Mouse (Mus musculus): ENCODE measurements at regions not wholly inside any gene's neighbourhood (a gene's known extent, or its start where the extent isn't known, plus 50 kb on each side); places are given as distances from the start of the nearest gene placed in this dataset.

- TF ChIP-seq CTCF (IDR thresholded peaks at IDR 0.05), result no peak
- 74% methylated on average over 10 of the region's 10 CpGs for WGBS
- H3K4me2 ChIP-seq (ENCODE audit: low read depth, low read length, poor library complexity, severe bottlenecking), result no peak overlapping the region
- H3K27me3 ChIP-seq (ENCODE audit: insufficient read depth, low read length), result no peaks in the 10 kb centered on the region
- no peaks in the 10 kb centered on the region for H3K36me3 ChIP-seq (ENCODE audit: insufficient read depth, low read length)
- no peak overlapping the region for H3K27ac ChIP-seq (ENCODE audit: low read depth, low read length)
- ATAC-seq (ENCODE audit: low FRiP score) (no peak), DNase-seq (ENCODE audit: low spot score) (no peak)
- no peaks in the 10 kb centered on the region for H3K9me3 ChIP-seq (ENCODE audit: low read length)
- H3K4me1 ChIP-seq (ENCODE audit: insufficient read depth, low read length), result no peaks in the 10 kb centered on the region
- H3K9ac ChIP-seq (replicated peaks; ENCODE audit: low read length, poor library complexity, severe bottlenecking), result no peak overlapping the region
- H3K4me3 ChIP-seq (ENCODE audit: low read depth, low read length), result no peak overlapping the region
Observed at GRCm38 (mm10) chr6:31632485-31632884, 68.7 kb upstream of the Podxl start.

GRCm38 (mm10) chr6:31630009-31630408 lies 66.2 kb upstream of the Podxl start:
- no peak for TF ChIP-seq CTCF (IDR thresholded peaks at IDR 0.05)
- Histone ChIP-seq H3K27ac (ENCODE audit: low read depth, low read length) (no peak overlapping the region), H3K9ac (replicated peaks; ENCODE audit: low read length, poor library complexity, severe bottlenecking) (no peak overlapping the region), H3K36me3 (ENCODE audit: insufficient read depth, low read length) (no peaks in the 10 kb centered on the region), H3K9me3 (ENCODE audit: low read length) (no peaks in the 10 kb centered on the region), H3K4me3 (ENCODE audit: low read depth, low read length) (no peak overlapping the region), H3K27me3 (ENCODE audit: insufficient read depth, low read length) (no peaks in the 10 kb centered on the region), H3K4me2 (ENCODE audit: low read depth, low read length, poor library complexity, severe bottlenecking) (no peak overlapping the region), H3K4me1 (ENCODE audit: insufficient read depth, low read length) (no peaks in the 10 kb centered on the region)
- 76% methylated on average over 4 of the region's 4 CpGs for WGBS
- DNase-seq (ENCODE audit: low spot score) (no peak), ATAC-seq (ENCODE audit: low FRiP score) (no peak)

- Histone ChIP-seq H3K9me3 (ENCODE audit: low read length) (no peaks in the 10 kb centered on the region), H3K36me3 (ENCODE audit: insufficient read depth, low read length) (no peaks in the 10 kb centered on the region), H3K9ac (replicated peaks; ENCODE audit: low read length, poor library complexity, severe bottlenecking) (no peak overlapping the region), H3K4me3 (ENCODE audit: low read depth, low read length) (no peak overlapping the region), H3K4me2 (ENCODE audit: low read depth, low read length, poor library complexity, severe bottlenecking) (no peak overlapping the region), H3K27ac (ENCODE audit: low read depth, low read length) (no peak overlapping the region), H3K4me1 (ENCODE audit: insufficient read depth, low read length) (no peaks in the 10 kb centered on the region), H3K27me3 (ENCODE audit: insufficient read depth, low read length) (no peaks in the 10 kb centered on the region)
- no peak for ATAC-seq (ENCODE audit: low FRiP score)
- no peak for DNase-seq (ENCODE audit: low spot score)
- no peak for TF ChIP-seq CTCF (IDR thresholded peaks at IDR 0.05)
- WGBS, result 88% methylated on average over 3 of the region's 3 CpGs
Observed at GRCm38 (mm10) chr6:31627912-31628311, 64.1 kb upstream of the Podxl start.

- no peaks in the 10 kb centered on the region for H3K4me1 ChIP-seq (ENCODE audit: insufficient read depth, low read length)
- H3K27me3 ChIP-seq (ENCODE audit: insufficient read depth, low read length), result no peaks in the 10 kb centered on the region
- WGBS, result 92% methylated on average over 2 of the region's 2 CpGs
- no peaks in the 10 kb centered on the region for H3K9me3 ChIP-seq (ENCODE audit: low read length)
- DNase-seq (ENCODE audit: low spot score) (no peak), ATAC-seq (ENCODE audit: low FRiP score) (no peak)
- no peak overlapping the region for H3K4me3 ChIP-seq (ENCODE audit: low read depth, low read length)
- no peak overlapping the region for H3K4me2 ChIP-seq (ENCODE audit: low read depth, low read length, poor library complexity, severe bottlenecking)
- no peak overlapping the region for H3K27ac ChIP-seq (ENCODE audit: low read depth, low read length)
- no peaks in the 10 kb centered on the region for H3K36me3 ChIP-seq (ENCODE audit: insufficient read depth, low read length)
- H3K9ac ChIP-seq (replicated peaks; ENCODE audit: low read length, poor library complexity, severe bottlenecking), result no peak overlapping the region
- no peak for TF ChIP-seq CTCF (IDR thresholded peaks at IDR 0.05)
Observed at GRCm38 (mm10) chr6:31625055-31625454, 61.3 kb upstream of the Podxl start.

- no peak for TF ChIP-seq CTCF (IDR thresholded peaks at IDR 0.05)
- Histone ChIP-seq H3K4me3 (ENCODE audit: low read depth, low read length) (no peak overlapping the region), H3K4me2 (ENCODE audit: low read depth, low read length, poor library complexity, severe bottlenecking) (no peak overlapping the region), H3K9ac (replicated peaks; ENCODE audit: low read length, poor library complexity, severe bottlenecking) (no peak overlapping the region), H3K27ac (ENCODE audit: low read depth, low read length) (no peak overlapping the region), H3K4me1 (ENCODE audit: insufficient read depth, low read length) (no peaks in the 10 kb centered on the region), H3K27me3 (ENCODE audit: insufficient read depth, low read length) (no peaks in the 10 kb centered on the region), H3K9me3 (ENCODE audit: low read length) (no peaks in the 10 kb centered on the region), H3K36me3 (ENCODE audit: insufficient read depth, low read length) (no peaks in the 10 kb centered on the region)
- no peak for ATAC-seq (ENCODE audit: low FRiP score)
- DNase-seq (ENCODE audit: low spot score), result no peak
- 88% methylated on average over 10 of the region's 10 CpGs for WGBS
Observed at GRCm38 (mm10) chr6:31624374-31624773, 60.6 kb upstream of the Podxl start.

GRCm38 (mm10) chr6:31621023-31621422 lies 57.2 kb upstream of the Podxl start:
- TF ChIP-seq CTCF (IDR thresholded peaks at IDR 0.05), result no peak
- ATAC-seq (ENCODE audit: low FRiP score) (no peak), DNase-seq (ENCODE audit: low spot score) (no peak)
- Histone ChIP-seq H3K36me3 (ENCODE audit: insufficient read depth, low read length) (no peaks in the 10 kb centered on the region), H3K27me3 (ENCODE audit: insufficient read depth, low read length) (no peaks in the 10 kb centered on the region), H3K4me3 (ENCODE audit: low read depth, low read length) (no peak overlapping the region), H3K4me2 (ENCODE audit: low read depth, low read length, poor library complexity, severe bottlenecking) (no peak overlapping the region), H3K9ac (replicated peaks; ENCODE audit: low read length, poor library complexity, severe bottlenecking) (no peak overlapping the region), H3K9me3 (ENCODE audit: low read length) (no peaks in the 10 kb centered on the region), H3K27ac (ENCODE audit: low read depth, low read length) (no peak overlapping the region), H3K4me1 (ENCODE audit: insufficient read depth, low read length) (no peaks in the 10 kb centered on the region)
- 79% methylated on average over 6 of the region's 6 CpGs for WGBS

All from midbrain, postnatal 0 days (tissue).